Mouse (Mus musculus) right cerebral cortex, postnatal 4 days (tissue): ENCODE results near the gene Jund.

Experiments
- DNase-seq: peaks from one replicate; pipeline ENCODE4 v3.0.0-alpha.2; 2022

The Jund gene

GRCm38 (mm10) chr8:70698310-70699109 lies at the start of gene Jund:
TSS of gene Jund (plus strand) at chr8:70698949.
- peak; percentile 99 for DNase-seq

GRCm38 (mm10) chr8:70649324-70649723 lies 49.4 kb upstream of the Jund start:
- DNase-seq: peak; percentile 57

DNA sequence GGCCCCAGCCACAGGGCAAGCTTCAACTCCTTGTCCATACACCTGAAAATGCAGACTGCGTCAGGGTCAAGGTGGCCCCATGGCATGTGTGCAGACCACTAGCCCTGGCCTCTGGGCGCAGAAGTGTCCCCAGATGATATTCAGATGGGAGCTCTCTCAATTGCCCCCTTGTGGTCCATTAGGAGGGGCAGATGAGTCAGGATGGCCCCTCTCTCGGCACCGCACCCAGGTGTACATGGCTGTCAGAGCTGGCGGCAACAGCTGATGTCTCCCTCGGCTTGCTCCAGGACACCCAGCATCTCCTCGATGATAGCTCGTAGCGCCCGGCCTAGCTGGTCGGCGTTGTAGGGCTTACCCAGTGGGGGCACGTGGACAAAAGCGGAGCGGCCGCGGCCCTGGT lies 48.4 kb upstream of the Jund start:
- no peak for DNase-seq

- DNase-seq: no peak
Observed at GRCm38 (mm10) chr8:70653226-70653625, 45.5 kb upstream of the Jund start.

DNA sequence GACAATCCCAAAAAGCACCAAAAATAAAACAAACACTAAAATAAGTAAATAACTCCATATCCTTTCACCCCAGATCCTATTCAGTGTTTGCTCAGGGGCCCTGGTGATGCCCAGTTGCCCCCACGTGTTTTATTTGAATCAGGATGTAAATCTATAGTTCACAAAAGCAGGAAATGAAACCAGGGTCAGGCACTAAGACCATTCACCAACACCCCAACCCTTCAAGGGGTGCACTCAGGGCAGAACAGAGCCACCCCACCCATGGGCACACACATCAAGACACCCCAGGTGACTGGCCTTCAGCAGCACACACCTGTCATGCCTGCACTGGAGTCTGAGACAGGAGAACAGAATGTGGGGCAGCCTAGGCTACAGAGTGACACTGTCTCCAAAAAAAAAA lies 44.6 kb upstream of the Jund start:
- DNase-seq: no peak

DNA sequence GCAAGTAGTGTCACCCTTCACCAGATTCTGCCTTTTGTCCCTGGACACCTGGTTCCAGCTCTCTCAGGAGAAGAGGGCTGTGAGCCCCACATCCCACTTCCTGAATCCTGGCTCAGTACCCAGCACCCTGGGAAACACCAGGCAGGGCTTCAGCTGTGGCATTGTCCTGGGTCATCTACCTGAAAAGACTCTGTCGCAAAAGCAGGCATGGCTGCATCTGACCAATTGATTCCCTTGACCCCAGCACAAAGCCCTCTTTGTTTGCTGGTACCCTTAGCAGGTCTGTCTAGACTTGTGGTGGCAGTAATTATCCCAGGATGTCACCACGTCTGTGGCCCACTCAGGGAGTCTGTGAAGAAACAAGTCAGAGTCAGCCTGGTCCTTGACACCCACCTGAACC lies 43.3 kb upstream of the Jund start:
- DNase-seq: no peak

DNA sequence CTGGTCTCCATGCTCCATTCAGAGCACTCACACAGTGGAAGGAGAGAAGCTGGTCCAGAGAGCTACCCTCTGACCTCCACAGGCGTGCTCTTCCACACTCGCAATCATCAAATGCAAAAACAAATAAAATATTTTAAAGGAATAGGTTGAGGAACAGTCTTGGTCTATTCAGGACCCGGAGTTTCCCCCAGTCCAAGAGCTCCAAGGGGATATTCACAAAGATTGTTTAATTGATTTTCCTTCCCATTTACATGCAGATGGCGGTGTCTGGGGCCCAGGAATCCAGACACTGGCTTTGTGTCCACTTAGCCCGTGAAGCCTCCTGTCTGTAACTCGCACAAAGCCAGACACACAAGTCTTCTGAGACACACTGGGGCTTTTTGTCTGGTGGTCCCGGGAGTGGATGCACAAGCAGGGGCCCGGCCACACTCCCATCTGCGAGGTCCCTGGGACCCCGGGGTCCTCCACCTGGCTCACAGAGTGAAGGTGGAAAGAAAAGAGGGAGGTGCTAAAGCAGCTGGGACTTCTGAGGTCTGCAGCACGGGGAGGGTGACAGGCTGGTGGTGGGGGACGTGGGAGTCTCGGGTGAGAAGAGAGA lies 42.5 kb upstream of the Jund start:
- no peak for DNase-seq

- no peak for DNase-seq
Observed at GRCm38 (mm10) chr8:70657214-70657613, 41.5 kb upstream of the Jund start.

GRCm38 (mm10) chr8:70657739-70658138 lies 41.0 kb upstream of the Jund start:
- DNase-seq: no peak

- no peak for DNase-seq
Observed at GRCm38 (mm10) chr8:70658897-70659603, 39.7 kb upstream of the Jund start.

GRCm38 (mm10) chr8:70659604-70660272 lies 39.0 kb upstream of the Jund start:
- peak; percentile 79 for DNase-seq

DNA sequence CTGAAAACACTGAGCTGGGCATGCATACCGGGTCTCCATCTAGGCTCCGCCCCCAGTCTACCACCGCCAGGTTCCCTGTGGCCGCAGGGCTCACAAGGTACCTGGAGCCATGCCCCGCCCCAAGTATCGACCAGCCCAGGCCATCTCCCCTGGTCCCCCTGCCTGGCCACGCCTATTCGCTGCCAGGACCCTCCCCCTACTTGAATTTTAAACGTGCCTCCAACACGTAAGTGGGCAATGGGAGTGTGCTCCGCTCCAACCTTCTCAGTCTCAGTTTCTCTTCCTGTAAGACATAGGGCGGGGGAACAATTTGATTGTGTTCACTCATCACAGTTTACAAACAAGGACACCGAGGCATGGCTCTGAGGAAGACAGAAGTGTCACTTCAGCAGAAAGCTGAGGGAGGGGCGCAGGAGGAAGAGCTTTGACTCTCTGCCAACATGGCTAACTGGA lies 38.5 kb upstream of the Jund start, which contains the start of gene Pgpep1:
Gene Pgpep1 (minus strand): TSS at position 116 of the 453 bp plus-strand sequence.
- no peak for DNase-seq

DNA sequence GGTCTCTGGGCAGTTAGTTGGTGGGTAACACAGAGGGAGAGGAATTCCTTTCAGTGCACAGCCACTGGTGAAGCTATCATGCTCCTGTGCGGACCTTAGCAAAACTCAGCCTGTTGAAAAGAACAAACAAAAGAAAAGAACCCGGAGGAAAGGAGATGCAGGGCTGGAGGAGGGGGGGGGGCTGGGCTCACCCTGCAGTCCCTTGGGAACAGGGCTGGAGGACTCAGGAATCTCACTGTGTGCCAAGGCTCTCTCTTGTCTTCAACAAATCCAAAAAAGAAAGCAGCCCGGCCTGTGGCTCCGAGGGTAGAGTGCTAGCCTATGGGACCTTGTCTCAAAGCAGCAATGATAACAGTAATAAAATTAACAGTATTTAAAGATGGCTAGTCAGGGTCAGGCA lies 35.1 kb upstream of the Jund start:
- no peak for DNase-seq

GRCm38 (mm10) chr8:70664631-70665030 lies 34.1 kb upstream of the Jund start:
- DNase-seq: no peak

- DNase-seq: no peak
Observed at GRCm38 (mm10) chr8:70665599-70665998, 33.1 kb upstream of the Jund start.

- DNase-seq: no peak
Observed at GRCm38 (mm10) chr8:70667071-70667470, 31.7 kb upstream of the Jund start.

DNA sequence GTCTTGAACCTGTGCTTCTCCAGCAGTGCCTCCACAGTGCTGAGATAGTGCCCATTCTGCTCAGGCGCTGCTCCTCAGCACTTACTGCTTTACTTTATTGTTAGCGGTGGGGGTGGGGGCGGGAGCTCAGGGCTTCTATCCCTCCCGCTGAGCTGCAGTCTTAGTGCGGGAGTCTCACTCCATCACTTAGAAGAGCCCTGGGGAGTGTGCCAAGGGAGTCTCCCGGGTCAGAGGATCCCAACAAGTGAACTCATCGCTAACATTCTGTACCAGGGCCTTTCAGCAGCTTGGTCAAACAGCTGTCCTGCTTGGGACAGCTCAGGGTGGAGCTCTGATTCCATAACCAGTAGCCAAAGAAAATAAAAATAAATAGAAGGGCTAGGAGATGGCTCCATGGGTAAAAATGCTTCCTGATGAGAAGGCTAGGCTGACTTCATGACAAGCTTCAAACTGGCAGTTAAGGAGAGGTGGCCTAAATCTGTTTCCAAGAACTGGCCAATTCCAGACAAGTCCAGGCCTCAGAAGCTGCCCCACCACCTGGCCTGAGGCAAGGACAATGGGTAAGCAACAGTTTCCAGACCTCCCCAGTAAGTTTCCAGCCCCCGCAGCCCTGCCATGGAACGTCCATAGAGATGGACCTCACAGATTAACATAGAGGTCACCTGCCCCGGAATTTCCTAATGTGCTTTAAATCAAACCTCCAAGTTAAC lies 27.0 kb upstream of the Jund start:
- DNase-seq: no peak

DNA sequence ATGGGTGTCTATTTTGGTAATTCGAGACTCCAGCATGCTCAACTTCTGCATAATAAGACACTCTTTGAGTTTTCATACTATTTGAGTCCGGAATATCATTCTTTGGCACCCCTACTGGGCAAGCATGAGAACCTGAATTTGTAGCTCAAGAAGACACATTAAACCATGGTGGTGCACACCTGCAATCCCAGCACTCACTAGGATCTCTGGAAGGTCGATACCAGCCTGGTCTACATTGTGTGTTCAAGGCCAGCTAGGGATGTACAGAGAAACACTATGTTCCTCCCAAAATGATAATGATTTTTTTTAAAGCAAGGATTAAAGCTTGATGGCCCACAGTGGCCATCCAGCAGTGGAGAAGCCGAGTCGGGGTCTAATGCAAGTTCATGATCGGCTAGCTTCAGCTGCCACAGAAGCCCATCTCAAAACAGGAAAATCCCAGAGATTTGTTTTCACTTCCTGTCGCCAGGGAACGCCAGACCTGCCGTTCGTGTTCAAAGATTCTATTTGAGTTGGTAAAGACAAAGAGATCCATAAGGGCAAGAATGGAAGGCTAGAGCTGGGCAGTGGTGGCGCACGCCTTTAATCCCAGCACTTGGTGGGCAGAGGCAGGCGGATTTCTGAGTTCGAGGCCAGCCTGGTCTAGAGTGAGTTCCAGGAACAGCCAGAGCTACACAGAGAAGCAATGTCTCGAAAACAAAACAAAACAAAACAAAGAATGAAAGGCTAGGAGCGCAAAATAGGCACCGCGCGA lies 26.2 kb upstream of the Jund start:
- DNase-seq: no peak

DNA sequence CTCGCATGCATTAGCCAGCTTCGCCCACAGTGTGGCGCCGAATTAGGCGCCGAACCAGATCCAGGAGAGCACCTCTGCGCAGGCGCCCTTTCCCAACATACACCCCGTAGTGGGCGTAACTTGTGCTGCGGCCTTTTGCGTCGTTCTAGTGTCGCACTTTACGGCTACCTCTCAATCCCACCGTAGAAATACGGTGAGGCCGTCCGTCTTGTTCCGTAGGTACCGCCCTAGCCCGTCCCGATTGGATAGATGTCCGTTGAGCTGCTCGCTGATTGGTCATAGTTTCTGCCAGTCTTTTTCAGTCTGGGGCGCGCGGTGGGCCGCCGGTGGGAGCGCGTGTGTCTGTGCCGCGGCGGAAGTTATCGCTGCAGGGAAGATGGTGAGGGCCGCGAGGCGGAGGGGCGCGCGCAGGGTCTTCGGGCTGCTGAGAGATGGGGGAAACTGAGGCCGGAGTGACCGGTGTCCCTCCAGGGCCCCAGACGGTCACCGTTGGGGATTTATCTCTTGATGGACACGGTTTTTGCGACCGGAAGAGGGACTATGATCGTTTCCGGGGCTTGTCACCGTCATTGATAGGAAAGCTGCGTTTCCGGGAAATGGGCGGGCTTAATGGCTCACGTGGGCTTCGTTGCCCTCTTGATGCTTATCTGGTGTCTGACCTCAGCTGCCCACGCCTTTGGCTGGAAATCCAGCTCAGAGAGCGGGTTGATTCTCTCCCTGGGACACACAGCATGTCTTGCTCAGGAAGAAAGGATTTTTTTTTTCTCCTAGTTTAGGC lies 25.5 kb upstream of the Jund start, which contains the start of gene Lsm4:
Gene Lsm4 (plus strand): TSS at position 170 of the 778 bp plus-strand sequence.
- peak; percentile 95 for DNase-seq

- DNase-seq: no peak
Observed at GRCm38 (mm10) chr8:70674109-70674508, 24.6 kb upstream of the Jund start.

DNA sequence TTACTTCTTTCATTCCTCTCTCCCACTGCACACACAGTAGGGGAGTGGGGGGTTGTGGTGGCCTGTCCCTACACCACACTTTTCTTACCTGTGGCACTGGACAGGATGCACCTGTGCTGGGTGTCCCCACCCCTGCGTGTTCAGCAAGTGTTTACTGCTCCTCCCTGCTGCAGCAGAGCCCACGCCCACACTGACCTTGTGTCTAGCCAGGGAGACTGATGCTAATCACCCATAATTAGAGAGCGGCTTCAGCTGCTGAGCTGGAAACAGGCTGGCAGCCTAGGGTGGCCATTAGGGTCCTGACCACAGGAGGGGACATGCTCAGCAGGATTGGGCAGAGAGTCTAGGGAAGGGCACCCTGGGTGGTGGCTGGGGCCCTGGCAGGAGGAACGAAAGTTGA lies 24.0 kb upstream of the Jund start:
- no peak for DNase-seq
